ENCODE assay signal across 9 mouse cellular contexts in genomic region chr11:30165861-30166550, GRCm38 (mm10).
DNase-seq lines count a peak whose midpoint lies in the region; ATAC-seq and TF ChIP-seq lines count a peak whose summit lies in the region.
"Had no signal": no experiment of that assay in that cellular context is flagged by ENCODE, and none has a peak within 500 bp of the region (broad histone marks: within the 10 kb centered on the region; RNA-seq: fewer than 3 reads in every experiment).

No protein-coding gene starts in this region.

- no peak for ATAC-seq in forebrain, embryonic 13.5 days

- WGBS in forebrain, embryonic 13.5 days = 72% methylated on average over 5 of the region's 5 CpGs

- TF ChIP-seq POLR2A in CH12.LX (IDR thresholded peaks at IDR 0.05; ENCODE audit: low read depth, low read length) = no peak

- no peak overlapping the region for H3K4me3 ChIP-seq in CH12.LX (replicated peaks in 1 of 3; ENCODE audit: low read depth in 2 of 3, low read length in 2 of 3, poor library complexity in 1 of 3)
- H3K4me3 ChIP-seq in megakaryocyte, embryonic 14.5 days (replicated peaks) = peak overlapping the region; percentile 86
- H3K4me3 ChIP-seq in forebrain, embryonic 13.5 days = no peak overlapping the region
- H3K4me3 ChIP-seq: midbrain, embryonic 12.5 days had no signal

- H3K4me1 ChIP-seq in CH12.LX (ENCODE audit: control insufficient read depth in 1 of 2, insufficient read depth in 2 of 2) = peaks cover 4 to 39% of the 10 kb centered on the region in 2 experiments
- H3K4me1 ChIP-seq in megakaryocyte, embryonic 14.5 days = peaks cover 87% of the 10 kb centered on the region
- H3K4me1 ChIP-seq in forebrain, embryonic 13.5 days = peaks cover 7% of the 10 kb centered on the region; the same call in 1 of the 2 replicates

- no peak overlapping the region for H3K27ac ChIP-seq in CH12.LX (ENCODE audit: insufficient read depth, low read depth)
- H3K27ac ChIP-seq in forebrain, embryonic 13.5 days = no peak overlapping the region
- H3K27ac ChIP-seq: midbrain, embryonic 12.5 days had no signal

- no peak for TF ChIP-seq RAD21 in CH12.LX (IDR thresholded peaks at IDR 0.05; ENCODE audit: low read depth, low read length)

- H3K79me2 ChIP-seq in CH12.LX (replicated peaks; ENCODE audit: control insufficient read depth, extremely low read depth, insufficient read depth, poor library complexity, severe bottlenecking) = 0 out of 2 replicates have a peak, but pooled peaks cover 3% of the 10 kb centered on the region

- peak; percentile 51; the same call in 1 of the 2 replicates for TF ChIP-seq EP300 in CH12.LX (IDR thresholded peaks at IDR 0.05; ENCODE audit: low read length)

- dilution Hi-C loops in CH12.LX (cut with MboI; ENCODE audit: extremely low pct_ligation_motif_present, extremely low pct_unique_long_range_greater_than_20kb, low sequenced_read_pairs) = no loop called here

- no peak overlapping the region for H3K9ac ChIP-seq in CH12.LX (ENCODE audit: insufficient read depth, low read depth)
- no peak overlapping the region for H3K9ac ChIP-seq in forebrain, embryonic 13.5 days
- H3K9ac ChIP-seq: midbrain, embryonic 12.5 days had no signal

- DNase-seq in CH12.LX (ENCODE audit: extremely low read depth) = peak; percentile 37
- peak; percentile 58 for DNase-seq in c-Kit-positive CD71-negative TER-119-negative erythroid progenitor cells, embryonic 14.5 days (ENCODE audit: low read depth)
- DNase-seq in kidney, adult 8-10 months = peak; percentile 28 to 58
- no peak for DNase-seq in retina, embryonic 14.5 days (ENCODE audit: low spot score)
- DNase-seq in gastrocnemius, postnatal 10 days = no peak
- DNase-seq in left cerebral cortex, adult 11 months (ENCODE audit: low spot score) = no peak

- no peaks in the 10 kb centered on the region for H3K27me3 ChIP-seq in CH12.LX (replicated peaks)
- no peaks in the 10 kb centered on the region for H3K27me3 ChIP-seq in megakaryocyte, embryonic 14.5 days (replicated peaks)
- no peaks in the 10 kb centered on the region for H3K27me3 ChIP-seq in forebrain, embryonic 13.5 days
- H3K27me3 ChIP-seq: midbrain, embryonic 12.5 days had no signal

- TF ChIP-seq CTCF in CH12.LX (conservative IDR thresholded peaks at IDR 0.05 in 1 of 2, IDR thresholded peaks at IDR 0.05 in 1 of 2; ENCODE audit: low read depth in 2 of 2, low read length in 2 of 2) = no peak

- in situ Hi-C loops in CH12.LX (cut with MboI; ENCODE audit: low pct_ligation_motif_present, low pct_unique_long_range_greater_than_20kb, low sequenced_read_pairs) = no loop called here

- H3K36me3 ChIP-seq in CH12.LX (replicated peaks in 1 of 2; ENCODE audit: control insufficient read depth in 1 of 2, insufficient read depth in 1 of 2, low read length in 1 of 2) = peaks cover 0 to 45% of the 10 kb centered on the region in 2 experiments
- H3K36me3 ChIP-seq in megakaryocyte, embryonic 14.5 days (replicated peaks; ENCODE audit: low read length) = peaks cover 55% of the 10 kb centered on the region
- no peaks in the 10 kb centered on the region for H3K36me3 ChIP-seq in forebrain, embryonic 13.5 days (ENCODE audit: poor library complexity, severe bottlenecking)
- H3K36me3 ChIP-seq: midbrain, embryonic 12.5 days had no signal

- no peak overlapping the region for H3K4me2 ChIP-seq in CH12.LX (ENCODE audit: insufficient read depth, low read depth, poor library complexity, severe bottlenecking)
- H3K4me2 ChIP-seq in forebrain, embryonic 13.5 days = no peak overlapping the region
- H3K4me2 ChIP-seq: midbrain, embryonic 12.5 days had no signal

- H3K9me3 ChIP-seq in CH12.LX (replicated peaks; ENCODE audit: low read length) = no peaks in the 10 kb centered on the region
- H3K9me3 ChIP-seq in megakaryocyte, embryonic 14.5 days = no peaks in the 10 kb centered on the region
- H3K9me3 ChIP-seq in forebrain, embryonic 13.5 days (replicated peaks) = no peaks in the 10 kb centered on the region
- H3K9me3 ChIP-seq: midbrain, embryonic 12.5 days had no signal

TF ChIP-seq in CH12.LX, 34 proteins besides CTCF, POLR2A, EP300 and RAD21:
- TF ChIP-seq NRF1 (IDR thresholded peaks at IDR 0.05; ENCODE audit: low read depth, low read length) (no peak), ETS1 (conservative IDR thresholded peaks at IDR 0.05; ENCODE audit: low read depth, low read length) (peak; percentile 26), ZKSCAN1 (IDR thresholded peaks at IDR 0.05; ENCODE audit: borderline replicate concordance, low read depth, low read length) (no peak), BHLHE40 (IDR thresholded peaks at IDR 0.05; ENCODE audit: low read depth, low read length) (peak; percentile 79), TCF12 (IDR thresholded peaks at IDR 0.05; ENCODE audit: low read depth, low read length) (no peak; the same call in 1 of the 2 replicates), MXI1 (IDR thresholded peaks at IDR 0.05; ENCODE audit: low read depth, low read length) (no peak), MAFK (IDR thresholded peaks at IDR 0.05; ENCODE audit: insufficient replicate concordance, low read length) (no peak)
TF ChIP-seq in CH12.LX: peak in this region for 2.

Comparison
In these comparisons a context has a peak if more than half of its experiments do, and no peak if none do; other contexts are left out.
1. DNase-seq: peak in CH12.LX (single experiment), c-Kit-positive CD71-negative TER-119-negative erythroid progenitor cells, embryonic 14.5 days (single experiment) and kidney, adult 8-10 months (2 of 2); none in retina, embryonic 14.5 days (single experiment), gastrocnemius, postnatal 10 days (single experiment) and left cerebral cortex, adult 11 months (single experiment).